Mouse (Mus musculus): ENCODE measurements around the gene Avpr2.

Avpr2 gene

GRCm38 (mm10) chrX:73891551-73892152 is at the start of gene Avpr2:
Avpr2 (plus strand) TSS chrX:73892102.
- no peak for DNase-seq (ENCODE audit: low read depth)

GRCm38 (mm10) chrX:73854326-73855086 is 37.4 kb upstream of the Avpr2 start:
- no peak for DNase-seq (ENCODE audit: low read depth)

GRCm38 (mm10) chrX:73855087-73855408 is 36.9 kb upstream of the Avpr2 start:
- no peak for DNase-seq (ENCODE audit: low read depth)

GRCm38 (mm10) chrX:73864692-73865091 is 27.2 kb upstream of the Avpr2 start:
- no peak for DNase-seq (ENCODE audit: low read depth)

- no peak for DNase-seq (ENCODE audit: low read depth)
Measured at GRCm38 (mm10) chrX:73867256-73867655, 24.6 kb upstream of the Avpr2 start.

- peak; percentile 27 for DNase-seq (ENCODE audit: low read depth)
Measured at GRCm38 (mm10) chrX:73867852-73868251, 24.1 kb upstream of the Avpr2 start.

- DNase-seq (ENCODE audit: low read depth) = peak; percentile 34
Measured at GRCm38 (mm10) chrX:73869334-73869733, 22.6 kb upstream of the Avpr2 start.

- DNase-seq (ENCODE audit: low read depth) = no peak
Measured at GRCm38 (mm10) chrX:73871474-73871873, 20.4 kb upstream of the Avpr2 start.

GRCm38 (mm10) chrX:73871956-73872355 is 19.9 kb upstream of the Avpr2 start:
- DNase-seq (ENCODE audit: low read depth) = no peak

- DNase-seq (ENCODE audit: low read depth) = no peak
Measured at GRCm38 (mm10) chrX:73875881-73876280, 16.0 kb upstream of the Avpr2 start.

- no peak for DNase-seq (ENCODE audit: low read depth)
Measured at GRCm38 (mm10) chrX:73877014-73877413, 14.9 kb upstream of the Avpr2 start.

GRCm38 (mm10) chrX:73880194-73881035 is 11.5 kb upstream of the Avpr2 start:
- DNase-seq (ENCODE audit: low read depth) = no peak

- no peak for DNase-seq (ENCODE audit: low read depth)
Measured at GRCm38 (mm10) chrX:73881036-73881427, 10.9 kb upstream of the Avpr2 start.

GRCm38 (mm10) chrX:73881463-73881862 is 10.4 kb upstream of the Avpr2 start:
- no peak for DNase-seq (ENCODE audit: low read depth)

GRCm38 (mm10) chrX:73892833-73893232 is 931 bp downstream of the Avpr2 start:
- DNase-seq (ENCODE audit: low read depth) = no peak

- DNase-seq (ENCODE audit: low read depth) = peak; percentile 28
Measured at GRCm38 (mm10) chrX:73895719-73896118, 3.8 kb downstream of the Avpr2 start, which contains the start of gene L1cam. L1cam (minus strand) TSS chrX:73896105.

GRCm38 (mm10) chrX:73897959-73898358 is 6.1 kb downstream of the Avpr2 start:
- DNase-seq (ENCODE audit: low read depth) = no peak

- no peak for DNase-seq (ENCODE audit: low read depth)
Measured at GRCm38 (mm10) chrX:73910049-73910448, 18.1 kb downstream of the Avpr2 start.

GRCm38 (mm10) chrX:73910451-73910850 is 18.5 kb downstream of the Avpr2 start:
- DNase-seq (ENCODE audit: low read depth) = no peak

- DNase-seq (ENCODE audit: low read depth) = no peak
Measured at GRCm38 (mm10) chrX:73911156-73911555, 19.3 kb downstream of the Avpr2 start.

GRCm38 (mm10) chrX:73911588-73911987 is 19.7 kb downstream of the Avpr2 start:
- no peak for DNase-seq (ENCODE audit: low read depth)

- DNase-seq (ENCODE audit: low read depth) = peak; percentile 90
Measured at GRCm38 (mm10) chrX:73914827-73915703, 23.2 kb downstream of the Avpr2 start.
